Mouse (Mus musculus): Measurements from ENCODE around the gene Xrra1.

Xrra1 gene

GRCm38 (mm10) chr7:99851618-99852017 lies 7.3 kb upstream of the Xrra1 start:
- no peak for DNase-seq

GRCm38 (mm10) chr7:99853350-99853749 lies 5.6 kb upstream of the Xrra1 start:
- no peak for DNase-seq

- DNase-seq: no peak
These were observed 4.6 kb upstream of the Xrra1 start for GRCm38 (mm10) chr7:99854311-99854710.

- DNase-seq: no peak
These were observed 2.6 kb upstream of the Xrra1 start for GRCm38 (mm10) chr7:99856266-99856861.

- no peak for DNase-seq
These were observed 622 bp upstream of the Xrra1 start for GRCm38 (mm10) chr7:99858175-99858812.

GRCm38 (mm10) chr7:99863362-99863761 lies 4.4 kb downstream of the Xrra1 start, which contains the start of gene Spcs2:
Gene Spcs2, minus strand, starts transcription at chr7:99863462.
- DNase-seq: no peak

GRCm38 (mm10) chr7:99864241-99865028 lies 5.5 kb downstream of the Xrra1 start:
- DNase-seq: peak in 1 of 2 experiments; percentile 22

- DNase-seq: no peak
These were observed 6.3 kb downstream of the Xrra1 start for GRCm38 (mm10) chr7:99865219-99865618.

- no peak for DNase-seq
These were observed 10.4 kb downstream of the Xrra1 start for GRCm38 (mm10) chr7:99869296-99869695.

- DNase-seq: no peak
These were observed 15.0 kb downstream of the Xrra1 start for GRCm38 (mm10) chr7:99873965-99874364.

GRCm38 (mm10) chr7:99875891-99876290 lies 17.0 kb downstream of the Xrra1 start:
- no peak for DNase-seq

GRCm38 (mm10) chr7:99876345-99876744 lies 17.4 kb downstream of the Xrra1 start:
- peak; percentile 86 to 92 for DNase-seq

- no peak for DNase-seq
These were observed 19.3 kb downstream of the Xrra1 start for GRCm38 (mm10) chr7:99878254-99878653.

- no peak for DNase-seq
These were observed 28.4 kb downstream of the Xrra1 start for GRCm38 (mm10) chr7:99887230-99887735.

GRCm38 (mm10) chr7:99887743-99888142 lies 28.8 kb downstream of the Xrra1 start:
- DNase-seq: no peak

- no peak for DNase-seq
These were observed 30.4 kb downstream of the Xrra1 start for GRCm38 (mm10) chr7:99889175-99889880.

GRCm38 (mm10) chr7:99890168-99890755 lies 31.3 kb downstream of the Xrra1 start:
- DNase-seq: no peak

- DNase-seq: no peak
These were observed 32.6 kb downstream of the Xrra1 start for GRCm38 (mm10) chr7:99891471-99891870.

GRCm38 (mm10) chr7:99892351-99892750 lies 33.4 kb downstream of the Xrra1 start:
- DNase-seq: no peak

- no peak for DNase-seq
These were observed 35.1 kb downstream of the Xrra1 start for GRCm38 (mm10) chr7:99893967-99894366.

- DNase-seq: peak; percentile 56 to 67
These were observed 35.6 kb downstream of the Xrra1 start for GRCm38 (mm10) chr7:99894478-99894877.

GRCm38 (mm10) chr7:99896905-99897304 lies 38.0 kb downstream of the Xrra1 start:
- no peak for DNase-seq

- no peak for DNase-seq
These were observed 43.3 kb downstream of the Xrra1 start for GRCm38 (mm10) chr7:99902208-99902607.
